Comparison of ENCODE assay signal across 13 mouse cellular contexts in genomic region chr11:68287331-68287730, GRCm38 (mm10).
DNase-seq lines count a peak whose midpoint lies in the region; ATAC-seq and TF ChIP-seq lines count a peak whose summit lies in the region.
"Had no signal": no experiment of that assay in that cellular context is flagged by ENCODE, and none has a peak within 500 bp of the region (broad histone marks: within the 10 kb centered on the region; RNA-seq: fewer than 3 reads in every experiment).

No protein-coding gene starts in this region.

- peaks cover 23% of the 10 kb centered on the region for H3K4me1 ChIP-seq in kidney, adult 2 months (ENCODE audit: control insufficient read depth, insufficient read depth, low read length)
- H3K4me1 ChIP-seq in kidney, embryonic 15.5 days, result peaks cover 16% of the 10 kb centered on the region
- H3K4me1 ChIP-seq: liver, embryonic 15.5 days had no signal

- H3K9ac ChIP-seq in kidney, embryonic 15.5 days, result no peak overlapping the region
- H3K9ac ChIP-seq: hindbrain, embryonic 15.5 days; liver, embryonic 15.5 days; midbrain, embryonic 12.5 days had no signal

- DNase-seq in gastrocnemius, adult 18-20 months (ENCODE audit: low spot score), result peak; percentile 12
- no peak for DNase-seq in gastrocnemius, postnatal 4 days (ENCODE audit: low spot score in 2 of 2)
- DNase-seq in kidney, adult 2 months, result peak; percentile 86
- peak; percentile 11 for DNase-seq in adrenal gland, adult 8-10 months
- DNase-seq in heart, postnatal 4 days, result peak; percentile 13
- DNase-seq in retina, postnatal 1 day, result no peak
- DNase-seq: B cell, adult 2 months; thymus, postnatal 4 days had no signal

- no peak for ATAC-seq in kidney, embryonic 15.5 days (replicated peaks; ENCODE audit: low FRiP score)
- no peak for ATAC-seq in CD4-positive, CD25-positive, alpha-beta regulatory T cell, adult 4 months

- no peak overlapping the region for H3K4me3 ChIP-seq in kidney, adult 2 months (ENCODE audit: insufficient read depth, low read depth, low read length)
- no peak overlapping the region for H3K4me3 ChIP-seq in kidney, embryonic 15.5 days (replicated peaks)
- H3K4me3 ChIP-seq: hindbrain, embryonic 15.5 days; liver, embryonic 15.5 days; midbrain, embryonic 12.5 days had no signal

- 48% methylated on average over 5 of the region's 5 CpGs for WGBS in kidney, adult 2 months
- WGBS in kidney, embryonic 15.5 days, result 83% methylated on average over 5 of the region's 5 CpGs

- no peak for TF ChIP-seq CTCF in kidney, adult 2 months (conservative IDR thresholded peaks at IDR 0.05; ENCODE audit: insufficient read depth, insufficient read length, low read depth, low read length)

- TF ChIP-seq POLR2A in kidney, adult 2 months (IDR thresholded peaks at IDR 0.05; ENCODE audit: low read depth, low read length), result no peak

- no peaks in the 10 kb centered on the region for H3K27me3 ChIP-seq in kidney, adult 2 months (replicated peaks; ENCODE audit: control insufficient read depth, insufficient read depth, low read length)
- H3K27me3 ChIP-seq in kidney, embryonic 15.5 days, result no peaks in the 10 kb centered on the region
- H3K27me3 ChIP-seq: hindbrain, embryonic 15.5 days; liver, embryonic 15.5 days had no signal

- no peak overlapping the region for H3K4me2 ChIP-seq in kidney, embryonic 15.5 days
- H3K4me2 ChIP-seq: hindbrain, embryonic 15.5 days; liver, embryonic 15.5 days; midbrain, embryonic 12.5 days had no signal

- H3K9me3 ChIP-seq in kidney, embryonic 15.5 days (replicated peaks), result no peaks in the 10 kb centered on the region
- H3K9me3 ChIP-seq: hindbrain, embryonic 15.5 days; liver, embryonic 15.5 days; midbrain, embryonic 12.5 days had no signal

- H3K36me3 ChIP-seq in kidney, adult 2 months (ENCODE audit: control insufficient read depth, insufficient read depth, low read length), result no peaks in the 10 kb centered on the region
- no peaks in the 10 kb centered on the region for H3K36me3 ChIP-seq in kidney, embryonic 15.5 days
- H3K36me3 ChIP-seq: hindbrain, embryonic 15.5 days; liver, embryonic 15.5 days; midbrain, embryonic 12.5 days had no signal

- H3K27ac ChIP-seq in kidney, adult 2 months (ENCODE audit: insufficient read depth, low read depth, low read length), result peak overlapping the region; percentile 43
- H3K27ac ChIP-seq in kidney, embryonic 15.5 days, result no peak overlapping the region
- H3K27ac ChIP-seq: hindbrain, embryonic 15.5 days; liver, embryonic 15.5 days; midbrain, embryonic 12.5 days had no signal

Comparison
In these comparisons a context has a peak if more than half of its experiments do, and no peak if none do; other contexts are left out.
1. DNase-seq: peak in gastrocnemius, adult 18-20 months (single experiment), kidney, adult 2 months (single experiment), adrenal gland, adult 8-10 months (single experiment) and heart, postnatal 4 days (single experiment); none in gastrocnemius, postnatal 4 days (0 of 2) and retina, postnatal 1 day (single experiment).